Mouse (Mus musculus) cerebellum, adult (tissue): ENCODE results near the gene 1700017B05Rik.
A peak's percentile ranks its signal among the peaks of the same experiment; 100 is the strongest.

Source experiments
- ATAC-seq: cut with Nextera tagmentation; 2 replicates; pipeline ENCODE4 v1.9.2; 2017; ENCODE audit warnings: mild to moderate bottlenecking, moderate library complexity, mixed read lengths; ENCODE audit not compliant: insufficient number of reproducible peaks, low FRiP score, low TSS enrichment

The 1700017B05Rik gene

GRCm38 (mm10) chr9:57272902-57273804 is 10.7 kb upstream of the 1700017B05Rik start:
- no peak for ATAC-seq

GRCm38 (mm10) chr9:57271837-57272562 is 9.6 kb upstream of the 1700017B05Rik start:
- ATAC-seq, result no peak

- ATAC-seq, result no peak
These were observed 8.7 kb upstream of the 1700017B05Rik start for GRCm38 (mm10) chr9:57271081-57271480.

- ATAC-seq, result no peak
These were observed 8.0 kb upstream of the 1700017B05Rik start for GRCm38 (mm10) chr9:57270399-57270798.

- no peak for ATAC-seq
These were observed 7.0 kb upstream of the 1700017B05Rik start for GRCm38 (mm10) chr9:57269384-57269783.

- ATAC-seq, result no peak
These were observed 6.2 kb upstream of the 1700017B05Rik start for GRCm38 (mm10) chr9:57268575-57268974.

- no peak for ATAC-seq
These were observed 5.7 kb upstream of the 1700017B05Rik start for GRCm38 (mm10) chr9:57268078-57268477.

GRCm38 (mm10) chr9:57267421-57267820 is 5.0 kb upstream of the 1700017B05Rik start:
- no peak for ATAC-seq

GRCm38 (mm10) chr9:57265125-57265524 is 2.7 kb upstream of the 1700017B05Rik start:
- ATAC-seq, result no peak

GRCm38 (mm10) chr9:57262795-57263684 is 628 bp upstream of the 1700017B05Rik start:
- ATAC-seq, result no peak

- ATAC-seq, result no peak
These were observed 898 bp downstream of the 1700017B05Rik start for GRCm38 (mm10) chr9:57261516-57261912.

- no peak for ATAC-seq
These were observed 1.5 kb downstream of the 1700017B05Rik start for GRCm38 (mm10) chr9:57260940-57261339.

- peak; percentile 43; the same call in 1 of the 2 replicates for ATAC-seq
These were observed 2.7 kb downstream of the 1700017B05Rik start for GRCm38 (mm10) chr9:57259736-57260135.

- no peak for ATAC-seq
These were observed 4.8 kb downstream of the 1700017B05Rik start for GRCm38 (mm10) chr9:57257627-57258026.

- ATAC-seq, result no peak
These were observed 5.6 kb downstream of the 1700017B05Rik start for GRCm38 (mm10) chr9:57256861-57257260.

- ATAC-seq, result no peak
These were observed 6.1 kb downstream of the 1700017B05Rik start for GRCm38 (mm10) chr9:57256309-57256708.

- no peak for ATAC-seq
These were observed 7.5 kb downstream of the 1700017B05Rik start for GRCm38 (mm10) chr9:57254823-57255495.

GRCm38 (mm10) chr9:57254061-57254460 is 8.4 kb downstream of the 1700017B05Rik start:
- no peak for ATAC-seq

- ATAC-seq, result no peak
These were observed 11.3 kb downstream of the 1700017B05Rik start for GRCm38 (mm10) chr9:57251139-57251538.

GRCm38 (mm10) chr9:57250026-57250425 is 12.4 kb downstream of the 1700017B05Rik start:
- no peak for ATAC-seq
